Mouse (Mus musculus) neural tube, embryonic 14.5 days (tissue): Measurements from ENCODE around the gene Slc25a34. TPM values are rescaled to one million over a fixed set of nuclear protein-coding genes. Genes with fewer than 3 reads are reported as not detected.

Source experiments
- ATAC-seq: fragments of 200-750 bp; cut with Nextera tagmentation; 2 replicates; pipeline ENCODE4 v1.8.0; 2017; ENCODE audit warnings: low read depth, mild to moderate bottlenecking, moderate TSS enrichment, moderate library complexity
- H3K27ac ChIP-seq: fragments of 300-500 bp; sonication (generic); 2 replicates; pipeline ENCODE4 v1.5.1; 2014; ENCODE audit warnings: low read depth, mild to moderate bottlenecking, control low read depth, low read length, moderate library complexity, mixed read lengths
- H3K27me3 ChIP-seq: fragments of 300-500 bp; sonication (generic); 2 replicates; pipeline ENCODE4 v1.6.1; 2014; ENCODE audit warnings: low read length; ENCODE audit not compliant: control insufficient read depth, insufficient read depth
- H3K36me3 ChIP-seq: fragments of 300-500 bp; sonication (generic); 2 replicates; pipeline ENCODE4 v1.6.1; 2014; ENCODE audit warnings: low read length, mixed read lengths; ENCODE audit not compliant: control insufficient read depth, insufficient read depth
- H3K4me1 ChIP-seq: fragments of 300-500 bp; sonication (generic); 2 replicates; pipeline ENCODE4 v1.6.1; 2014; ENCODE audit warnings: low read length; ENCODE audit not compliant: control insufficient read depth, insufficient read depth
- H3K4me2 ChIP-seq: fragments of 300-500 bp; sonication (generic); 2 replicates; pipeline ENCODE4 v1.6.1; 2014; ENCODE audit warnings: mild to moderate bottlenecking, low read depth, low read length, control low read depth
- H3K4me3 ChIP-seq: fragments of 300-500 bp; sonication (generic); 2 replicates; pipeline ENCODE4 v1.5.1; 2014; ENCODE audit warnings: low read depth, low read length, control low read depth, mixed read lengths
- H3K9ac ChIP-seq: fragments of 300-500 bp; sonication (generic); replicated peaks from 2 replicates; pipeline ENCODE4 v1.6.1; 2014; ENCODE audit warnings: low read depth, mild to moderate bottlenecking, control low read depth, low read length, mixed read lengths
- H3K9me3 ChIP-seq: fragments of 300-500 bp; sonication (generic); 2 replicates; pipeline ENCODE4 v1.6.1; 2016; ENCODE audit warnings: low read length; ENCODE audit not compliant: control insufficient read depth
- WGBS: fragments of 180-500 bp; shearing (Covaris S2); extraction: QIAGEN DNeasy Blood & Tissue Kit; methylation state at CpG from one replicate; pipeline ENCODE4 v1.1.7; 2014; 5-methylcytosine and 5-hydroxymethylcytosine counted together
- polyA plus RNA-seq: library from polyadenylated mRNA; unstranded; fragments of >200 nt; fragmentation: Nextera tagmentation; extraction: Ambion mirVana; gene quantifications from 2 replicates; pipeline ENCODE4 v1.2.1, GENCODE M21; 2014

Gene Slc25a34
- polyA plus RNA-seq = not detected in 2 replicates

DNA sequence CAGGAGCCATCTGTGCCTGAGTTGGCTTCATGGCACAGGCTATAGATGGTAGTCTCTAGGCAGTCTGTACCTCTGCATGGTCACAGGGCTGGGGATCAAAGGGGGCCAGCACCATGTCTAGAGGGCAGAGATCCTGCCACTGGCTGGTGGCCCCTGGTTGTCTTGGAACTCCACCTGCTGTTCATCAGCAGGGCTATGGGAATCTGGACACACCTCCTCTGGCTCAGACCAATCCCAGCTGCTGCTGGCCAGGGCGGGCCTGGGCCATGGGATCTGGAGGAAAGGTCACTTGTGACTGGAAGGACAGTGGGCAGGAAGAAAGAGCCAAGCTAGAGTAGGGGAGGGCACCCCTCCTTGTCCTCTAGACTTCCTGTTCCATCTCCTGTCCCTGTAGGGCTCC, at the start of gene Slc25a34:
Gene Slc25a34, minus strand, starts transcription at position 156 of the 400 bp plus-strand sequence.
- H3K9me3 ChIP-seq = no peaks in the 10 kb centered on the region
- H3K27ac ChIP-seq = no peak within 1 kb of the TSS
- H3K27me3 ChIP-seq = no peaks in the 10 kb centered on the region
- peaks cover 21% of the 10 kb centered on the region for H3K36me3 ChIP-seq
- no peak within 1 kb of the TSS for H3K4me2 ChIP-seq
- no peak within 1 kb of the TSS for H3K9ac ChIP-seq
- no peak within 1 kb of the TSS for H3K4me3 ChIP-seq
- WGBS = 73% methylated on average over 1 of the region's 1 CpGs
- ATAC-seq = no peak
- H3K4me1 ChIP-seq = no peaks in the 10 kb centered on the region

DNA sequence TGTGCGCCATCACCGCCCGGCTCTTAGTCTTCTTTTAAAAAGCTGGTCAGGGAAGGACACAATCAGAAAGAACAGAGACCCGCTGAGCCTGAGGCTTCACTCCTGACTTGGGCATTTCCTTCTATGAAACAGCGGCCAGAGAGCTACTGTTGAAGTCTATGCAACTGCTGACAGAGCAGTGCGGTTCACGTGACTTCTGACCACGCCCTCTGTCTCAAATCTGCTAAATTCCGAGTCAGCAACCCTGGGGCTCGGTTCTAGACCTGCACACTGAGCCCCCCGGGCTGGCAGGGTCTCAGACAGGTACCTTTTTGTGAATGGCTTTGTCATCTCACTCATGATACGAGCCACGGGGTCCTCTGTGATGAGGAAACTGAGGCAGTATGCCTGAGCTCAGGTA, 48.7 kb upstream of the Slc25a34 start:
- Histone ChIP-seq H3K36me3 (no peaks in the 10 kb centered on the region), H3K4me1 (no peaks in the 10 kb centered on the region), H3K27me3 (no peaks in the 10 kb centered on the region), H3K27ac (no peak overlapping the region), H3K9ac (no peak overlapping the region), H3K4me3 (no peak overlapping the region), H3K9me3 (no peaks in the 10 kb centered on the region), H3K4me2 (no peak overlapping the region)
- 78% methylated on average over 13 of the region's 13 CpGs for WGBS
- no peak for ATAC-seq

DNA sequence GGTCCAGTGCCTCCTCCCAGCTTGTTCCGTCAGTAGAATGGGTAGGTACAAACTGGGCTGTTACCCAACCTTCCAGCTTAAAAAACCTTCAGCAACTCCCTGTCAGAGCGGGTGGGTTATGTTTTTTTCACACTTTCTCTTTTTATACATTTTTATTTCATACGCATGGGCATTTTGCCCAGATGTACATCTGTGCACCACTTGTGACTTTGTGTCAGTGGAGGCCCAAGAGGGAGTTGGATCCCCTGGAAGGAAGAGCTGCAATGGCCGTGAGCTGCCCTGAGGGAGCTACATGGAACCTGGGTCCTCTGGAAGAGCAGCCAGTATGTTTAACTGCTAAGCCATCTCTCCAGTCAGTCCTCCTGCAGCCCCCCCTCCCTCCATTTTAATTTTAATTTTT, 47.8 kb upstream of the Slc25a34 start:
- H3K9me3 ChIP-seq = no peaks in the 10 kb centered on the region
- no peak for ATAC-seq
- H3K4me1 ChIP-seq = no peaks in the 10 kb centered on the region
- no peaks in the 10 kb centered on the region for H3K27me3 ChIP-seq
- no peak overlapping the region for H3K4me3 ChIP-seq
- H3K4me2 ChIP-seq = no peak overlapping the region
- H3K36me3 ChIP-seq = no peaks in the 10 kb centered on the region
- no peak overlapping the region for H3K9ac ChIP-seq
- 77% methylated on average over 4 of the region's 4 CpGs for WGBS
- no peak overlapping the region for H3K27ac ChIP-seq

DNA sequence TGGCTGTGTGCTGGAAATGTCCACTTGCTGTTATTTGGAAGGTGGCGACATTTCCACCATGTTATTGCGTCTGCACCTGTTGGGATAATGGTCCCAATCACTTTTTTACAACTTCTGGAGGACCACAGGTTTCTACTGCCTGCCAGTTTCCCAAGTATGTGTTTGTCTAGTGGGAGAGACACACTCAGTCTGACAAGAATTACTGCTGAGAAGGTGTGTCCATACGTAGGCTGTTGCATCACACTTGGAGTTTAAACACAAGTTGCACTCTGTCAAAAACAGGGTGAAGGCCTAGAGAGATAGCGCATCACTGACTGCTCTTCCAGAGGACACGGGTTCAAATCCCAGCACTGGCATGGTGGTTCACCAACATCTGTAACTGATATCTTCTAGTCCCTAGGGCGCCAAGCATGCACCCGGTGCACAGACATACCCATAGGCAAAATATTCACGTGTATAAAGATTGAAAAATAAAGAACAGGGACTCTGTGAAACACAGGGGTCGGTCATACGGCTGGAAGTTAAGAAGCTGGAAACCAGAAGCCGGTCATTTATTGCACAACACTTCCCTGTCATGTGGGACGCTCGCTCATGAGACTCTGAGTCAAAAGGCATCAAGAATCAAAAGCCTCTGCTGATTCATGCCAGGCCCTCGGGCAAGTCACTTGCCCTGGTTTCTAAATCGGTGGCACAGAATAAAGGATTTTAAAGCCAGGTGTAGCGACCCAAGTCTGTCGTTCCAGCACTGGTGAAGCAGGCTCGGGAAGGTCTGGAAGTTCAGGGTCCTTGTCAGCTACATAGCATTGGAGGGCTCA, 46.5 kb upstream of the Slc25a34 start:
- no peaks in the 10 kb centered on the region for H3K36me3 ChIP-seq
- 84% methylated on average over 18 of the region's 18 CpGs for WGBS
- H3K27ac ChIP-seq = no peak overlapping the region
- H3K9me3 ChIP-seq = no peaks in the 10 kb centered on the region
- no peak overlapping the region for H3K4me2 ChIP-seq
- no peak for ATAC-seq
- H3K4me1 ChIP-seq = no peaks in the 10 kb centered on the region
- no peaks in the 10 kb centered on the region for H3K27me3 ChIP-seq
- H3K4me3 ChIP-seq = no peak overlapping the region
- no peak overlapping the region for H3K9ac ChIP-seq

DNA sequence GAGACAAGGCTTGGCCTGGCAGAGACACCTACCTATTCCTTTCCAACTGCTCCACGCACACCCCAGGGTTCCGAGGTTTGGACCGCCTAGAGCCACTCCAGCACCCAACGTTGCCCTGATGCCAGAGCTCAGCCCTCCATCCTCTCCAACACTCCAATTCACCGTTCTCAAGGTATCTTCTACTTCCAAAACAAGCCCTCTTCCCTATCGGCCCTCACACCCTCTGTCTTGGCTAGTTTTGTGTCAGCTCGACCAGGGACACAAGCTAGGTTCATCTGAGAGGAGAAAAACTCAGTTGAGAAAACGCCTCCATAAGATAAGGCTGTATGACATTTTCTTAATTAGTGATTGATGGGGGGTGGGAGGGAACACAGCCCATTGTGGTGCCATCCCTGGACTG, 41.2 kb upstream of the Slc25a34 start, which contains the start of gene Plekhm2:
Gene Plekhm2, minus strand, starts transcription at position 101 of the 400 bp plus-strand sequence.
- Histone ChIP-seq H3K27ac (peak within 1 kb of the TSS; percentile 81), H3K4me3 (peak within 1 kb of the TSS; percentile 83), H3K4me2 (peak within 1 kb of the TSS; percentile 69), H3K9ac (peak within 1 kb of the TSS; percentile 98), H3K9me3 (no peaks in the 10 kb centered on the region), H3K27me3 (no peaks in the 10 kb centered on the region), H3K36me3 (no peaks in the 10 kb centered on the region; the same call in 1 of the 2 replicates), H3K4me1 (peaks cover 14% of the 10 kb centered on the region)
- WGBS = 72% methylated on average over 8 of the region's 8 CpGs
- ATAC-seq = peak; percentile 16; the same call in 1 of the 2 replicates

DNA sequence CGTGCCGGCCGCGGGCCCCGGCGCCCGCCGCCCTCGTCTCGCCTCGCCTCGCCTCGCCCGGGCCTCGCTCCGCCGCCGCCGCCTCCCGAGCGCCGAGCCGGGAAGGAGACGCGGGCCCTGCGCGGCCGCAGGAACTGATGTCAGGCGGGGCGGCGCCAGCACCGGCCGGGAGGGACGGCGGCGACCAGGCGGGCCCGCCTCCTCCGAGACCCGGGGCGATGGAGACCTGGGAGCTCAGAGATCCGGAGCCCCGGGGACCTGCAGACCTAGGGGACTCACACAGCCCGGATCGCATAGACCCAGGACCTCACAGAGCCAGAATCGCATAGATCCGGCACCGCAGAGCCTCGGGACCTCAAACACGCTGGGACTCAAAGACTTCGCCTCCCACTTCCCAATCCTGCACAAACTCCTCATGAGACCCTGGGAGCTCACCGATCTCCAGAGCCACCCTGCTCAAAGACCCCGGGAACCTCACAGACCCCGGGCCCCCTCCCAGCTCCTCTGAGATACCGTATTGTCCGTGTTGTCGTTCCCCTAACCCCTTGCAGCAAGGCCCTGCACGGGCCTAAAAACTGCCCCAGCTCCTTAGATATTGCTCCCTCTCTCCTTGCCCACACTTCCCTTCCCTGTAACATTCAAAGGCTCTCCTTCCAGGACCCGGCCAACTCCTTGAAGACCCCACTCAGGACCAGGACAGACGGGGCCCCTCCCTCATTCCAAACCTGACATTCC, 40.6 kb upstream of the Slc25a34 start:
- Histone ChIP-seq H3K4me3 (peak overlapping the region; percentile 83), H3K4me2 (peak overlapping the region; percentile 69), H3K9ac (peak overlapping the region; percentile 98), H3K27me3 (no peaks in the 10 kb centered on the region), H3K4me1 (peaks cover 14% of the 10 kb centered on the region), H3K9me3 (no peaks in the 10 kb centered on the region), H3K27ac (peak overlapping the region; percentile 81), H3K36me3 (no peaks in the 10 kb centered on the region; the same call in 1 of the 2 replicates)
- WGBS = under 1% methylated on average over 46 of the region's 60 CpGs
- ATAC-seq = peak; percentile 90

DNA sequence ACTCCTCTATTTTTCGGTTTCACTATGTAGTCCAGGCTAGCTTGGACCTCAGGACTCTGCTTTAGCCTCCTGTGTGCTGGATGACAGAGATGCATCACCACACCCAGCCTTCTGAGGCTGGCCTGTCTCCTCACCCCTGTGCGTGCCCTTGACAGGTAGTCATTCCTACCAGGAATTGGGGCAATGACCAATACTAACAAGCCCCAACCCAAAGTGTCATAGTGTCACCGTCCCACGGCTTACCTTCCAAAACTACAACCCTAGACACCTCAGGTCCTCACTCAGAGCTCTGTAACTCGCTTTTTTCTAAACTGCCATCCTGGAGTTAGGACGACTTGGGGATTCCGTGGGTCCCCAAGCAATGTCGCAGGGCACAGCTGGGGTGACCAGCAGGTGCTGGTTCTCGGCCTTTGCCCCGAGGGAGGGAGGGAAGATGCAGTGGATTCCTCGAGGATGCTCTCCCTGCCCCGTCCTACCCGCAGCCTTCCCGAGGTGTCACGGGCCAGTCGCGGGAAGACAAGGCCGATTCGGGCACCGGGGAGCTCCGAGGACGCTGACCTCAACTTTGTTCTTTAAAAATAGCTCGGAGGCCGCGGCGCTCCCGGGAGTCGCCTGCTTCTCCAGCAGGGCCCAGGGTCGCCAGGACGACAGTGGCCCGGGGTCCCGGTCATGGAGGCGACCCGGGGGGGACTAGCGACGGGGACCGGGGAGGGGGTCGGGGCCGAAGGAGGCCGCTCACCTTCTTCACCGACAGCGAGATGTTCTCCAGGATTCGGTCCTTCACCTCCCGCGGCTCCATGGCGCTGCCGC, 39.7 kb upstream of the Slc25a34 start:
- peak overlapping the region; percentile 83 for H3K4me3 ChIP-seq
- ATAC-seq = peak; percentile 42; the same call in 1 of the 2 replicates
- peak overlapping the region; percentile 69 for H3K4me2 ChIP-seq
- no peaks in the 10 kb centered on the region for H3K27me3 ChIP-seq
- H3K27ac ChIP-seq = peak overlapping the region; percentile 81
- 4% methylated on average over 47 of the region's 47 CpGs for WGBS
- H3K9ac ChIP-seq = peak overlapping the region; percentile 98
- no peaks in the 10 kb centered on the region; the same call in 1 of the 2 replicates for H3K36me3 ChIP-seq
- H3K4me1 ChIP-seq = peaks cover 14% of the 10 kb centered on the region
- no peaks in the 10 kb centered on the region for H3K9me3 ChIP-seq

DNA sequence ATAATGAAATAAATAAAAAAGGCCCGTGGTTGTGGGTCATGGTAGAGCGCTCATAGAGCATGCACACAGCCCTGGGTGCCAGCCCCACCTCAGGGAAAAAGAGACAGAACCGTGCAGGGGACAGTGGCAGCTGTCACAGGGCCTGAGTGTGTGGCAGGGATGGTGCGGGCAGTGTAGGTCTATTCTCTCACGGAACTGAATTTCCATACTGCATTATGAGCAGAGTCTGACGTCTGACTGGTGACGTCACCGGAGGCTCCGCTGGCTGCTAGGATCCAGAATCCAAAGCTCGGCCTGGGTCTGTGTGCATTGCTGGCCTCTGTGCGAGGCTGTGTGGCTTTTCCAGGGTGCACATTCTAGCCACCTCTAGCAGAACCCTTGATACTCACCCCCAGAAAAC, 37.3 kb upstream of the Slc25a34 start:
- no peak for ATAC-seq
- Histone ChIP-seq H3K9ac (no peak overlapping the region), H3K27me3 (no peaks in the 10 kb centered on the region), H3K4me2 (no peak overlapping the region), H3K27ac (no peak overlapping the region), H3K4me3 (no peak overlapping the region), H3K36me3 (peaks cover 4% of the 10 kb centered on the region), H3K4me1 (peaks cover 14% of the 10 kb centered on the region), H3K9me3 (no peaks in the 10 kb centered on the region)
- 88% methylated on average over 11 of the region's 11 CpGs for WGBS
